In the genomic region with DNA sequence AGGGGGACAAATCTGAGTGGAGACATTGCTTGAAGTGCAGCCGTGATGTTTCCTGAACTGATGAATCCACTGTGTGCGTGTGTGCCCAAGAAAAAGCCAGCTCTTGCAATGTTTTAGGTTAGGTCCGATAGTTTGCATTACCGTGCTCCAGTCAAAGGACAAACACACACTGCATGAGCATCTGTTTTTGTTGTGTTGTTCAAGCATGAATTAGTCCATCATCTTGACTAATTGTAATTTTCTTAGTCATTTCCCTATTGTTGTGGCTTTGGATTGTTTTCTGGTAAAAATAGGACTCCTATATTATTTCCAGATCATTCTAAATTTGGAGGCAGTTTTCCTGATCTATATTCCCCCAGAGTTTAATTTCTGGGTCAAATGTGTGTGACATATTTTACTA, we compare ENCODE assay signal across 15 mouse cellular contexts. TPM values are rescaled to one million over a fixed set of nuclear protein-coding genes. Genes with fewer than 3 reads are reported as not detected.
A peak's percentile ranks its signal among the peaks of the same experiment; 100 is the strongest.
DNase-seq lines count a peak whose midpoint lies in the region; ATAC-seq and TF ChIP-seq lines count a peak whose summit lies in the region.
"Had no signal": no experiment of that assay in that cellular context is flagged by ENCODE, and none has a peak within 500 bp of the region (broad histone marks: within the 10 kb centered on the region; RNA-seq: fewer than 3 reads in every experiment).

No protein-coding gene starts in this region.

- no peaks in the 10 kb centered on the region for H3K9me3 ChIP-seq in intestine, postnatal 0 days (ENCODE audit: control insufficient read depth)
- H3K9me3 ChIP-seq: embryonic facial prominence, embryonic 10.5 days; embryonic facial prominence, embryonic 12.5 days; forebrain, embryonic 13.5 days; forebrain, embryonic 15.5 days had no signal

- H3K27me3 ChIP-seq in intestine, postnatal 0 days (replicated peaks; ENCODE audit: control insufficient read depth, insufficient read depth, low read length): no peaks in the 10 kb centered on the region
- H3K27me3 ChIP-seq: embryonic facial prominence, embryonic 12.5 days; forebrain, embryonic 13.5 days; forebrain, embryonic 15.5 days had no signal

- peak; percentile 67 for DNase-seq in heart, adult 11 months
- no peak for DNase-seq in heart, postnatal 4 days
- peak; percentile 57 for DNase-seq in retina, embryonic 14.5 days (ENCODE audit: low spot score)
- DNase-seq in layer of hippocampus, adult 9-11 months: no peak
- DNase-seq: adrenal gland, adult 2 months; cerebellum, adult 11-12 months; cerebellum, adult 2 months; cerebellum, adult 9-10 months had no signal

- peak overlapping the region; percentile 53; the same call in 1 of the 2 replicates for H3K27ac ChIP-seq in brown adipose tissue, adult 24 weeks (replicated peaks; ENCODE audit: low read depth, low read length)
- H3K27ac ChIP-seq in intestine, postnatal 0 days (ENCODE audit: low read depth, low read length): no peak overlapping the region
- H3K27ac ChIP-seq: embryonic facial prominence, embryonic 10.5 days; embryonic facial prominence, embryonic 12.5 days; forebrain, embryonic 13.5 days; forebrain, embryonic 15.5 days had no signal

- 89% methylated on average over 4 of the region's 4 CpGs for whole genome bisulfite sequencing in intestine, postnatal 0 days

- H3K4me2 ChIP-seq in intestine, postnatal 0 days (replicated peaks; ENCODE audit: low read depth): no peak overlapping the region
- H3K4me2 ChIP-seq: embryonic facial prominence, embryonic 12.5 days; forebrain, embryonic 13.5 days; forebrain, embryonic 15.5 days had no signal

- H3K9ac ChIP-seq in intestine, postnatal 0 days (ENCODE audit: low read depth, low read length): no peak overlapping the region
- H3K9ac ChIP-seq: embryonic facial prominence, embryonic 12.5 days; forebrain, embryonic 13.5 days; forebrain, embryonic 15.5 days had no signal

- peaks cover 4% of the 10 kb centered on the region for H3K4me1 ChIP-seq in brown adipose tissue, adult 24 weeks (ENCODE audit: control insufficient read depth, insufficient read depth, insufficient read length, low read length)
- H3K4me1 ChIP-seq in intestine, postnatal 0 days (replicated peaks; ENCODE audit: control insufficient read depth, insufficient read depth, low read length): no peaks in the 10 kb centered on the region
- H3K4me1 ChIP-seq: embryonic facial prominence, embryonic 10.5 days; forebrain, embryonic 13.5 days; forebrain, embryonic 15.5 days had no signal

- no peak for ATAC-seq in intestine, postnatal 0 days
- ATAC-seq: forebrain, embryonic 13.5 days; forebrain, embryonic 15.5 days had no signal

- TF ChIP-seq CTCF in intestine, postnatal 0 days (IDR thresholded peaks at IDR 0.05; ENCODE audit: low read depth): no peak

- H3K36me3 ChIP-seq in intestine, postnatal 0 days (ENCODE audit: control insufficient read depth, insufficient read depth): no peaks in the 10 kb centered on the region
- H3K36me3 ChIP-seq: embryonic facial prominence, embryonic 10.5 days; embryonic facial prominence, embryonic 12.5 days; forebrain, embryonic 15.5 days had no signal

- H3K4me3 ChIP-seq in brown adipose tissue, adult 24 weeks (ENCODE audit: insufficient read depth, low read depth, low read length): no peak overlapping the region
- no peak overlapping the region for H3K4me3 ChIP-seq in intestine, postnatal 0 days (ENCODE audit: low read depth, low read length)
- H3K4me3 ChIP-seq: embryonic facial prominence, embryonic 10.5 days; embryonic facial prominence, embryonic 12.5 days; forebrain, embryonic 13.5 days; forebrain, embryonic 15.5 days had no signal

RNA-seq across cellular contexts. Expression of gene Clic5, which starts 18.7 kb away (rescaled TPM):
- total RNA-seq in heart, postnatal 4 days (2021): 10 to 100 TPM; 75.6 to 78.3 TPM
- 89.1 and 108 TPM in 2 replicates for polyA plus RNA-seq in brown adipose tissue, adult 24 weeks (2012; ENCODE audit: insufficient read depth, insufficient read length, missing spikeins)
- polyA plus RNA-seq in intestine, postnatal 0 days (2015; fragmentation: Nextera tagmentation; extraction: Ambion mirVana): 20.8 and 26.8 TPM in 2 replicates
- total RNA-seq: MEL had no signal

Comparison
In these comparisons a context has a peak if more than half of its experiments do, and no peak if none do; other contexts are left out.
1. DNase-seq: peak in heart, adult 11 months (single experiment) and retina, embryonic 14.5 days (single experiment); none in heart, postnatal 4 days (single experiment) and layer of hippocampus, adult 9-11 months (single experiment).